Mouse (Mus musculus): ENCODE measurements around the gene Cfap161. TPM values are rescaled to one million over a fixed set of nuclear protein-coding genes. Genes with fewer than 3 reads are reported as not detected.

The Cfap161 gene
- polyA plus RNA-seq (2012): not detected in 2 replicates

GRCm38 (mm10) chr7:83794705-83795104 is at the start of gene Cfap161:
TSS of gene Cfap161 (minus strand) at chr7:83794880.

GRCm38 (mm10) chr7:83745413-83746106 is 49.1 kb downstream of the Cfap161 start, which contains the start of gene Il16:
TSS of gene Il16 (minus strand) at chr7:83745726.

Other genes with a start within 250 kb of the Cfap161 start
- not detected in 2 replicates for gene Tmc3, start 210.0 kb downstream of the Cfap161 start, polyA plus RNA-seq (2012)
- 1.4 and 3.5 TPM in 2 replicates for gene Stard5, start 162.9 kb downstream of the Cfap161 start, polyA plus RNA-seq (2012)
- gene Il16, start 49.2 kb downstream of the Cfap161 start, polyA plus RNA-seq (2012): 16.2 and 23.3 TPM in 2 replicates
- 43.3 and 44.1 TPM in 2 replicates for gene Tlnrd1, start 89.4 kb upstream of the Cfap161 start, polyA plus RNA-seq (2012)
- 64.8 and 65.3 TPM in 2 replicates for gene Mesd, start 89.6 kb upstream of the Cfap161 start, polyA plus RNA-seq (2012)

Data from megakaryocyte-erythroid progenitor cell, adult 5 weeks (primary cell).